Mouse (Mus musculus) C2C12 (cell line): Measurements from ENCODE around the gene Pthlh. TPM values are rescaled to one million over a fixed set of nuclear protein-coding genes. Genes with fewer than 3 reads are reported as not detected.
A peak's percentile ranks its signal among the peaks of the same experiment; 100 is the strongest.
"Not testable (repeated sequence)": the region's sequence is repeated elsewhere in the genome, so short reads cannot be mapped to it uniquely, and the experiment has no call there.

ENCODE experiments used
- H3K27me3 ChIP-seq: one replicate; pipeline ENCODE4 v1.6.1; 2011; ENCODE audit not compliant: control insufficient read depth, insufficient read depth, insufficient read length
- H3K36me3 ChIP-seq: one replicate; pipeline ENCODE4 v1.6.1; 2011; ENCODE audit not compliant: control insufficient read depth, insufficient read depth
- H3K4me3 ChIP-seq: one replicate; pipeline ENCODE4 v1.5.1; 2011; ENCODE audit warnings: mild to moderate bottlenecking, control low read depth; ENCODE audit not compliant: poor library complexity, insufficient read depth, severe bottlenecking
- H3K79me2 ChIP-seq: one replicate; pipeline ENCODE4 v1.6.1; 2011; ENCODE audit not compliant: control insufficient read depth, insufficient read depth
- H3K79me3 ChIP-seq: one replicate; pipeline ENCODE4 v1.6.1; 2011; ENCODE audit warnings: low read depth, control low read depth
- H3ac ChIP-seq: one replicate; pipeline ENCODE3; 2011; ENCODE audit warnings: low read depth; ENCODE audit not compliant: control insufficient read depth, insufficient read length
- CEBPB ChIP-seq: IDR thresholded peaks from one replicate; pipeline ENCODE4 v1.6.1; 2011; ENCODE audit warnings: low read depth, mild to moderate bottlenecking, control low read depth, moderate library complexity
- CTCF ChIP-seq: IDR thresholded peaks from one replicate; pipeline ENCODE4 v1.5.1; 2011; ENCODE audit not compliant: control insufficient read depth, insufficient read depth, insufficient read length
- FOSL1 ChIP-seq: IDR thresholded peaks from one replicate; pipeline ENCODE4 v1.8.0; 2011; ENCODE audit warnings: mild to moderate bottlenecking, low read length; ENCODE audit not compliant: poor library complexity, insufficient read depth, severe bottlenecking
- MAX ChIP-seq: IDR thresholded peaks from one replicate; pipeline ENCODE4 v1.6.1; 2011; ENCODE audit warnings: mild to moderate bottlenecking, control low read depth
- MYOD1 ChIP-seq: IDR thresholded peaks from one replicate; pipeline ENCODE4 v1.6.1; 2011; ENCODE audit warnings: low read depth; ENCODE audit not compliant: control insufficient read depth, insufficient read length
- MYOG ChIP-seq: IDR thresholded peaks from one replicate; pipeline ENCODE4 v1.6.1; 2011; ENCODE audit not compliant: control insufficient read depth, insufficient read length; ENCODE audit errors: extremely low read depth
- USF1 ChIP-seq: IDR thresholded peaks from one replicate; pipeline ENCODE4 v1.6.1; 2011; ENCODE audit warnings: low read depth, mild to moderate bottlenecking, control low read depth, moderate library complexity
- long read RNA-seq, 2 experiments: library from polyadenylated mRNA; unstranded; transcript quantifications; one replicate each; pipeline ENCODE4 v2.0.0; 2019 to 2020
- polyA plus RNA-seq: library from polyadenylated mRNA; unstranded; fragments of >200 nt; fragmentation: generic; extraction: Trizol; gene quantifications from one replicate; pipeline ENCODE4 v1.2.1, GENCODE M21; 2012; ENCODE audit warnings: missing spikeins

The Pthlh gene
- 0.04 TPM for polyA plus RNA-seq
- long read RNA-seq, experiment 1 = 0 reads
- long read RNA-seq, experiment 2 = 0 reads

GRCm38 (mm10) chr6:147263587-147264565 is at the start of gene Pthlh:
TSS of gene Pthlh (minus strand) at chr6:147264183.
- no peaks in the 10 kb centered on the region for H3K79me3 ChIP-seq
- no peak for TF ChIP-seq MAX
- TF ChIP-seq CTCF = peak; percentile 55
- TF ChIP-seq CEBPB = no peak
- no peak for TF ChIP-seq MYOD1
- H3K36me3 ChIP-seq = no peaks in the 10 kb centered on the region
- H3K4me3 ChIP-seq = peak within 1 kb of the TSS; percentile 11
- no peaks in the 10 kb centered on the region for H3K79me2 ChIP-seq
- H3K27me3 ChIP-seq = no peaks in the 10 kb centered on the region
- H3ac ChIP-seq = peak within 1 kb of the TSS; percentile 61

- H3K27me3 ChIP-seq = no peaks in the 10 kb centered on the region
- H3K4me3 ChIP-seq = no peak overlapping the region
- no peaks in the 10 kb centered on the region for H3K36me3 ChIP-seq
- H3K79me3 ChIP-seq = no peaks in the 10 kb centered on the region
- no peaks in the 10 kb centered on the region for H3K79me2 ChIP-seq
- TF ChIP-seq MAX (no peak), CEBPB (no peak), CTCF (no peak)
- no peak overlapping the region for H3ac ChIP-seq
Observed at GRCm38 (mm10) chr6:147313331-147313730, 49.3 kb upstream of the Pthlh start.

- no peak for TF ChIP-seq FOSL1
- TF ChIP-seq MAX = no peak
- TF ChIP-seq CTCF = no peak
- no peak for TF ChIP-seq MYOD1
- TF ChIP-seq USF1 = no peak
- TF ChIP-seq CEBPB = no peak
- no peak for TF ChIP-seq MYOG
- H3K4me3 ChIP-seq = no peak overlapping the region
- no peaks in the 10 kb centered on the region for H3K36me3 ChIP-seq
- no peaks in the 10 kb centered on the region for H3K27me3 ChIP-seq
- H3ac ChIP-seq = no peak overlapping the region
- H3K79me2 ChIP-seq = no peaks in the 10 kb centered on the region
- H3K79me3 ChIP-seq = no peaks in the 10 kb centered on the region
Observed at GRCm38 (mm10) chr6:147310435-147310978, 46.5 kb upstream of the Pthlh start.

GRCm38 (mm10) chr6:147310035-147310434 is 46.1 kb upstream of the Pthlh start:
- Histone ChIP-seq H3K27me3 (no peaks in the 10 kb centered on the region), H3K79me3 (no peaks in the 10 kb centered on the region), H3K4me3 (no peak overlapping the region), H3ac (no peak overlapping the region), H3K79me2 (no peaks in the 10 kb centered on the region), H3K36me3 (no peaks in the 10 kb centered on the region)
- TF ChIP-seq CTCF (no peak), USF1 (no peak), FOSL1 (no peak)

GRCm38 (mm10) chr6:147304236-147304635 is 40.3 kb upstream of the Pthlh start:
- H3K4me3 ChIP-seq = not testable (repeated sequence)

GRCm38 (mm10) chr6:147299607-147300006 is 35.6 kb upstream of the Pthlh start:
- Histone ChIP-seq H3K4me3 (no peak overlapping the region), H3K79me2 (no peaks in the 10 kb centered on the region), H3K27me3 (no peaks in the 10 kb centered on the region), H3K79me3 (no peaks in the 10 kb centered on the region), H3K36me3 (no peaks in the 10 kb centered on the region), H3ac (no peak overlapping the region)
- no peak for TF ChIP-seq MAX
- no peak for TF ChIP-seq FOSL1
- no peak for TF ChIP-seq CTCF
- TF ChIP-seq USF1 = no peak
- TF ChIP-seq CEBPB = no peak
- no peak for TF ChIP-seq MYOG
- no peak for TF ChIP-seq MYOD1

More at GRCm38 (mm10) chr6:147304236-147304635, 40.3 kb upstream of the Pthlh start:
- not testable (repeated sequence) for H3ac ChIP-seq, H3K79me2 ChIP-seq, H3K36me3 ChIP-seq, H3K27me3 ChIP-seq, H3K79me3 ChIP-seq
